Mouse (Mus musculus) cortical plate, adult 2 months (tissue): ENCODE measurements at regions not wholly inside any gene's neighbourhood (a gene's known extent, or its start where the extent isn't known, plus 50 kb on each side); places are given as distances from the start of the nearest gene placed in this dataset.

Experiments
- CTCF ChIP-seq: fragments of 200-500 bp; IDR thresholded peaks from 2 replicates; pipeline ENCODE4 v1.5.1; 2011; ENCODE audit warnings: mild to moderate bottlenecking, control low read depth, low read length; ENCODE audit not compliant: insufficient read depth; ENCODE audit errors: extremely low read depth
- POLR2A ChIP-seq: fragments of 200-500 bp; IDR thresholded peaks from 2 replicates; pipeline ENCODE4 v1.6.1; 2011; ENCODE audit warnings: mild to moderate bottlenecking, low read length, control low read depth; ENCODE audit not compliant: insufficient read depth; ENCODE audit errors: extremely low read depth

- no peak for TF ChIP-seq CTCF
- TF ChIP-seq POLR2A: no peak
Measured at GRCm38 (mm10) chr11:52511831-52512297, 115.6 kb downstream of the 9530068E07Rik start.
